Mouse (Mus musculus) embryo, embryonic 10 days (tissue): ENCODE measurements around the gene Clpp.

ENCODE experiments used
- DNase-seq: peaks from one replicate; pipeline ENCODE4 v3.0.0-alpha.2; 2015; ENCODE audit warnings: low spot score

Clpp gene

GRCm38 (mm10) chr17:57030931-57031660 is 41.0 kb downstream of the Clpp start, which contains the start of gene Khsrp:
Khsrp (minus strand) TSS chr17:57031522.
- peak; percentile 58 for DNase-seq

- DNase-seq, result peak; percentile 100
These were observed 41.7 kb downstream of the Clpp start for GRCm38 (mm10) chr17:57031661-57032420.

- no peak for DNase-seq
These were observed 42.7 kb downstream of the Clpp start for GRCm38 (mm10) chr17:57032854-57033253.

GRCm38 (mm10) chr17:57038978-57039377 is 48.9 kb downstream of the Clpp start:
- no peak for DNase-seq

- DNase-seq, result no peak
These were observed 51.4 kb downstream of the Clpp start, which contains the start of gene Slc25a41 for GRCm38 (mm10) chr17:57041554-57041953. Slc25a41 (minus strand) TSS chr17:57041654.
